Mouse (Mus musculus) ES-Bruce4 (cell line): ENCODE data around the gene Mrps33.

Experiments
- CTCF ChIP-seq: IDR thresholded peaks from one replicate; pipeline ENCODE4 v1.8.1; 2011; ENCODE audit warnings: low read depth, low read length
- EP300 ChIP-seq: IDR thresholded peaks from 2 replicates; pipeline ENCODE4 v1.6.1; 2011; ENCODE audit warnings: low read depth, low read length; ENCODE audit not compliant: insufficient read depth
- POLR2A ChIP-seq: IDR thresholded peaks from one replicate; pipeline ENCODE4 v1.8.1; 2011; ENCODE audit warnings: low read length; ENCODE audit not compliant: insufficient read depth

DNA sequence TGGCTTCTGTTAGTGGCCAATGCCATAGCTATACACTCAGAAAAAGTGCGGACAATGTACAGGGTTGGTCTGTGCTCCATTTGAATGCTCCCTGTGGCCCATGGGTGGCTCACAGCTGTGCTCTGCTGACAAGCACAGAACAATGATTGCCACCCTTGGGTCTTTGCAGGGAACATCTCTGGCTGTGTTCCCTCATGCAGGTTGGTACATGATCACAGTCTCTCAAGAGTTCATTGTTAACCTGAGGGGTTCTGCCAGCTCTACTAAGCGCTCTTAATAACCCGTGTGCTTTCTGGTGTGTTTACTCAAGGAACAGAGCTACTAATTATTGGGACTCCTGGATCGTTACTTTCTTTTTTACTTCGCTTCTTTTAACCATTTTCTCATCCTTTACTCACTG is 24.8 kb downstream of the Mrps33 start:
- TF ChIP-seq POLR2A: no peak
- TF ChIP-seq EP300: no peak
- TF ChIP-seq CTCF: no peak
